Mouse (Mus musculus): Measurements from ENCODE around the gene Tmem106a. TPM values are rescaled to one million over a fixed set of nuclear protein-coding genes. Genes with fewer than 3 reads are reported as not detected.

The Tmem106a gene
- polyA plus RNA-seq, 1 experiment from 2014 or later = 3.3 TPM

Other genes with a start within 250 kb of the Tmem106a start
- not detected in 2 replicates for gene G6pc, start 214.7 kb upstream of the Tmem106a start, polyA plus RNA-seq (2014; fragmentation: Nextera tagmentation; extraction: Ambion mirVana)
- gene Aarsd1, start 164.6 kb upstream of the Tmem106a start, polyA plus RNA-seq (2014; fragmentation: Nextera tagmentation; extraction: Ambion mirVana) = 85.4 and 93.3 TPM in 2 replicates
- 11.0 and 12.2 TPM in 2 replicates for gene Gm27029, start 157.4 kb upstream of the Tmem106a start, polyA plus RNA-seq (2014; fragmentation: Nextera tagmentation; extraction: Ambion mirVana)
- 16.6 and 17.4 TPM in 2 replicates for gene Rundc1, start 157.2 kb upstream of the Tmem106a start, polyA plus RNA-seq (2014; fragmentation: Nextera tagmentation; extraction: Ambion mirVana)
- 9.3 and 11.5 TPM in 2 replicates for gene Ptges3l, start 156.9 kb upstream of the Tmem106a start, polyA plus RNA-seq (2014; fragmentation: Nextera tagmentation; extraction: Ambion mirVana)
- gene Rpl27, start 139.9 kb upstream of the Tmem106a start, polyA plus RNA-seq (2014; fragmentation: Nextera tagmentation; extraction: Ambion mirVana) = 421 and 428 TPM in 2 replicates
- 11.4 and 12.1 TPM in 2 replicates for gene Ifi35, start 133.8 kb upstream of the Tmem106a start, polyA plus RNA-seq (2014; fragmentation: Nextera tagmentation; extraction: Ambion mirVana)
- 4.7 and 5.6 TPM in 2 replicates for gene Rnd2, start 117.2 kb upstream of the Tmem106a start, polyA plus RNA-seq (2014; fragmentation: Nextera tagmentation; extraction: Ambion mirVana)
- 36.3 and 38.2 TPM in 2 replicates for gene Vat1, start 116.0 kb upstream of the Tmem106a start, polyA plus RNA-seq (2014; fragmentation: Nextera tagmentation; extraction: Ambion mirVana)
- gene Brca1, start 30.3 kb upstream of the Tmem106a start, polyA plus RNA-seq (2014; fragmentation: Nextera tagmentation; extraction: Ambion mirVana) = 20.9 and 21.0 TPM in 2 replicates
- 59.2 and 62.4 TPM in 2 replicates for gene Nbr1, start 30.1 kb upstream of the Tmem106a start, polyA plus RNA-seq (2014; fragmentation: Nextera tagmentation; extraction: Ambion mirVana)
- gene Gm11634, start 17.0 kb downstream of the Tmem106a start, polyA plus RNA-seq (2014; fragmentation: Nextera tagmentation; extraction: Ambion mirVana) = not detected in 2 replicates
- 33.1 and 33.4 TPM in 2 replicates for gene Rdm1, start 45.0 kb downstream of the Tmem106a start, polyA plus RNA-seq (2014; fragmentation: Nextera tagmentation; extraction: Ambion mirVana)
- gene Arl4d, start 83.3 kb downstream of the Tmem106a start, polyA plus RNA-seq (2014; fragmentation: Nextera tagmentation; extraction: Ambion mirVana) = 2.1 and 2.8 TPM in 2 replicates
- gene Dhx8, start 150.7 kb downstream of the Tmem106a start, polyA plus RNA-seq (2014; fragmentation: Nextera tagmentation; extraction: Ambion mirVana) = 31.5 and 34.3 TPM in 2 replicates
- 14.6 and 14.8 TPM in 2 replicates for gene Etv4, start 203.1 kb downstream of the Tmem106a start, polyA plus RNA-seq (2014; fragmentation: Nextera tagmentation; extraction: Ambion mirVana)

Data from lung, embryonic 14.5 days (tissue).